Mouse (Mus musculus): ENCODE measurements around the gene Frmd5. TPM values are rescaled to one million over a fixed set of nuclear protein-coding genes. Genes with fewer than 3 reads are reported as not detected.

Frmd5 gene
- polyA plus RNA-seq, 1 experiment, result 0.44 TPM

GRCm38 (mm10) chr2:121658123-121658767, 148.6 kb downstream of the Frmd5 start:
- no peak for TF ChIP-seq TCF12 (IDR thresholded peaks at IDR 0.05; ENCODE audit: insufficient read depth, poor library complexity, severe bottlenecking)
- TF ChIP-seq MYOG (IDR thresholded peaks at IDR 0.05; ENCODE audit: control insufficient read depth in 1 of 3, insufficient read depth in 1 of 3, insufficient read length in 2 of 3, low read depth in 2 of 3), result no peak
- TF ChIP-seq REST (IDR thresholded peaks at IDR 0.05; ENCODE audit: insufficient read depth, insufficient read length), result no peak
- TF ChIP-seq TCF3 (IDR thresholded peaks at IDR 0.05; ENCODE audit: insufficient read length, low read depth), result no peak
- TF ChIP-seq E2F4 (IDR thresholded peaks at IDR 0.05; ENCODE audit: insufficient read depth), result no peak
- TF ChIP-seq SRF (IDR thresholded peaks at IDR 0.05; ENCODE audit: control insufficient read depth, insufficient read length, low read depth), result no peak
- TF ChIP-seq MAX (IDR thresholded peaks at IDR 0.05; ENCODE audit: low read depth), result no peak
- TF ChIP-seq USF1 (IDR thresholded peaks at IDR 0.05; ENCODE audit: low read depth), result no peak
- no peak overlapping the region for H3K4me3 ChIP-seq
- H3K79me2 ChIP-seq (ENCODE audit: control insufficient read depth, insufficient read depth), result no peaks in the 10 kb centered on the region
- no peak overlapping the region for H3ac ChIP-seq (ENCODE audit: control insufficient read depth, insufficient read length)
- no peaks in the 10 kb centered on the region for H3K36me3 ChIP-seq (ENCODE audit: control insufficient read depth, insufficient read depth)
- H3K27me3 ChIP-seq (ENCODE audit: control insufficient read depth, insufficient read depth, insufficient read length), result no peaks in the 10 kb centered on the region
- no peak overlapping the region for H3K4me2 ChIP-seq (ENCODE audit: low read depth)

- Histone ChIP-seq H3K79me2 (ENCODE audit: control insufficient read depth, insufficient read depth) (no peaks in the 10 kb centered on the region), H3K4me3 (no peak overlapping the region), H3K36me3 (ENCODE audit: control insufficient read depth, insufficient read depth) (no peaks in the 10 kb centered on the region), H3K4me2 (ENCODE audit: low read depth) (no peak overlapping the region), H3K27me3 (ENCODE audit: control insufficient read depth, insufficient read depth, insufficient read length) (no peaks in the 10 kb centered on the region), H3ac (ENCODE audit: control insufficient read depth, insufficient read length) (no peak overlapping the region)
- TF ChIP-seq CEBPB (IDR thresholded peaks at IDR 0.05; ENCODE audit: insufficient read depth, poor library complexity, severe bottlenecking) (no peak), REST (IDR thresholded peaks at IDR 0.05; ENCODE audit: insufficient read depth, insufficient read length) (no peak), POLR2AphosphoS2 (IDR thresholded peaks at IDR 0.05; ENCODE audit: insufficient read length, low read depth) (no peak), MYOD1 (IDR thresholded peaks at IDR 0.05; ENCODE audit: control insufficient read depth in 1 of 3, insufficient read length in 2 of 3, low read depth in 2 of 3) (no peak), E2F4 (IDR thresholded peaks at IDR 0.05; ENCODE audit: insufficient read depth) (no peak), SRF (IDR thresholded peaks at IDR 0.05; ENCODE audit: control insufficient read depth, insufficient read length, low read depth) (no peak), MYOG (IDR thresholded peaks at IDR 0.05; ENCODE audit: control insufficient read depth in 1 of 3, insufficient read depth in 1 of 3, insufficient read length in 2 of 3, low read depth in 2 of 3) (no peak), TCF12 (IDR thresholded peaks at IDR 0.05; ENCODE audit: insufficient read depth, poor library complexity, severe bottlenecking) (no peak), POLR2A (IDR thresholded peaks at IDR 0.05; ENCODE audit: insufficient read length, low read depth) (no peak), TCF3 (IDR thresholded peaks at IDR 0.05; ENCODE audit: insufficient read length, low read depth) (no peak), MAX (IDR thresholded peaks at IDR 0.05; ENCODE audit: low read depth) (no peak), USF1 (IDR thresholded peaks at IDR 0.05; ENCODE audit: low read depth) (no peak)
Observed at GRCm38 (mm10) chr2:121655966-121656365, 150.9 kb downstream of the Frmd5 start.

GRCm38 (mm10) chr2:121655106-121655505, 151.8 kb downstream of the Frmd5 start:
- H3K36me3 ChIP-seq (ENCODE audit: control insufficient read depth, insufficient read depth), result no peaks in the 10 kb centered on the region
- H3K27me3 ChIP-seq (ENCODE audit: control insufficient read depth, insufficient read depth, insufficient read length), result no peaks in the 10 kb centered on the region
- TF ChIP-seq SRF (IDR thresholded peaks at IDR 0.05; ENCODE audit: control insufficient read depth, insufficient read length, low read depth) (no peak), CEBPB (IDR thresholded peaks at IDR 0.05; ENCODE audit: insufficient read depth, poor library complexity, severe bottlenecking) (no peak), E2F4 (IDR thresholded peaks at IDR 0.05; ENCODE audit: insufficient read depth) (no peak), POLR2A (IDR thresholded peaks at IDR 0.05; ENCODE audit: insufficient read length, low read depth) (no peak), TCF12 (IDR thresholded peaks at IDR 0.05; ENCODE audit: insufficient read depth, poor library complexity, severe bottlenecking) (no peak), REST (IDR thresholded peaks at IDR 0.05; ENCODE audit: insufficient read depth, insufficient read length) (no peak), USF1 (IDR thresholded peaks at IDR 0.05; ENCODE audit: low read depth) (no peak), POLR2AphosphoS2 (IDR thresholded peaks at IDR 0.05; ENCODE audit: insufficient read length, low read depth) (no peak), MYOG (IDR thresholded peaks at IDR 0.05; ENCODE audit: control insufficient read depth in 1 of 3, insufficient read depth in 1 of 3, insufficient read length in 2 of 3, low read depth in 2 of 3) (no peak), MAX (IDR thresholded peaks at IDR 0.05; ENCODE audit: low read depth) (no peak), TCF3 (IDR thresholded peaks at IDR 0.05; ENCODE audit: insufficient read length, low read depth) (no peak), MYOD1 (IDR thresholded peaks at IDR 0.05; ENCODE audit: control insufficient read depth in 1 of 3, insufficient read length in 2 of 3, low read depth in 2 of 3) (no peak)

GRCm38 (mm10) chr2:121646528-121646927, 160.4 kb downstream of the Frmd5 start:
- H3K36me3 ChIP-seq (ENCODE audit: control insufficient read depth, insufficient read depth), result no peaks in the 10 kb centered on the region
- TF ChIP-seq TCF3 (IDR thresholded peaks at IDR 0.05; ENCODE audit: insufficient read length, low read depth) (no peak), MYOD1 (IDR thresholded peaks at IDR 0.05; ENCODE audit: control insufficient read depth in 1 of 3, insufficient read length in 2 of 3, low read depth in 2 of 3) (no peak)
- no peaks in the 10 kb centered on the region for H3K79me2 ChIP-seq (ENCODE audit: control insufficient read depth, insufficient read depth)
- H3K4me3 ChIP-seq, result no peak overlapping the region
- H3K27me3 ChIP-seq (ENCODE audit: control insufficient read depth, insufficient read depth, insufficient read length), result no peaks in the 10 kb centered on the region
- H3ac ChIP-seq (ENCODE audit: control insufficient read depth, insufficient read length), result no peak overlapping the region
- no peak overlapping the region for H3K4me2 ChIP-seq (ENCODE audit: low read depth)

More at GRCm38 (mm10) chr2:121655106-121655505, 151.8 kb downstream of the Frmd5 start:
- Histone ChIP-seq H3K79me2 (ENCODE audit: control insufficient read depth, insufficient read depth) (no peaks in the 10 kb centered on the region), H3ac (ENCODE audit: control insufficient read depth, insufficient read length) (no peak overlapping the region), H3K4me3 (no peak overlapping the region), H3K4me2 (ENCODE audit: low read depth) (no peak overlapping the region)

GRCm38 (mm10) chr2:121642934-121643333, 164.0 kb downstream of the Frmd5 start:
- H3K27me3 ChIP-seq (ENCODE audit: control insufficient read depth, insufficient read depth, insufficient read length), result no peaks in the 10 kb centered on the region
- H3K79me2 ChIP-seq (ENCODE audit: control insufficient read depth, insufficient read depth), result no peaks in the 10 kb centered on the region
- H3K4me3 ChIP-seq, result no peak overlapping the region
- no peak overlapping the region for H3K4me2 ChIP-seq (ENCODE audit: low read depth)
- no peak overlapping the region for H3ac ChIP-seq (ENCODE audit: control insufficient read depth, insufficient read length)
- H3K36me3 ChIP-seq (ENCODE audit: control insufficient read depth, insufficient read depth), result no peaks in the 10 kb centered on the region
- TF ChIP-seq SRF (IDR thresholded peaks at IDR 0.05; ENCODE audit: control insufficient read depth, insufficient read length, low read depth) (no peak), MYOD1 (IDR thresholded peaks at IDR 0.05; ENCODE audit: control insufficient read depth in 1 of 3, insufficient read length in 2 of 3, low read depth in 2 of 3) (no peak), CEBPB (IDR thresholded peaks at IDR 0.05; ENCODE audit: insufficient read depth, poor library complexity, severe bottlenecking) (no peak), TCF12 (IDR thresholded peaks at IDR 0.05; ENCODE audit: insufficient read depth, poor library complexity, severe bottlenecking) (no peak), POLR2AphosphoS2 (IDR thresholded peaks at IDR 0.05; ENCODE audit: insufficient read length, low read depth) (no peak), MYOG (IDR thresholded peaks at IDR 0.05; ENCODE audit: control insufficient read depth in 1 of 3, insufficient read depth in 1 of 3, insufficient read length in 2 of 3, low read depth in 2 of 3) (no peak), REST (IDR thresholded peaks at IDR 0.05; ENCODE audit: insufficient read depth, insufficient read length) (no peak), TCF3 (IDR thresholded peaks at IDR 0.05; ENCODE audit: insufficient read length, low read depth) (no peak), POLR2A (IDR thresholded peaks at IDR 0.05; ENCODE audit: insufficient read length, low read depth) (no peak), USF1 (IDR thresholded peaks at IDR 0.05; ENCODE audit: low read depth) (no peak), E2F4 (IDR thresholded peaks at IDR 0.05; ENCODE audit: insufficient read depth) (no peak), MAX (IDR thresholded peaks at IDR 0.05; ENCODE audit: low read depth) (no peak)
